Mouse (Mus musculus): ENCODE results near the gene Klf2.
A peak's percentile ranks its signal among the peaks of the same experiment; 100 is the strongest.

The Klf2 gene

GRCm38 (mm10) chr8:72362754-72363153 lies 43.9 kb downstream of the Klf2 start:
- no peaks in the 10 kb centered on the region for H3K27me3 ChIP-seq (ENCODE audit: control insufficient read depth, insufficient read depth, low read length, poor library complexity, severe bottlenecking)
- no peak for DNase-seq (ENCODE audit: low read depth, low spot score)
- peaks cover 2% of the 10 kb centered on the region; the same call in 1 of the 2 replicates for H3K36me3 ChIP-seq (ENCODE audit: control insufficient read depth, insufficient read depth, low read length, poor library complexity, severe bottlenecking)

- Histone ChIP-seq H3K36me3 (ENCODE audit: control insufficient read depth, insufficient read depth, low read length, poor library complexity, severe bottlenecking) (peaks cover 2% of the 10 kb centered on the region; the same call in 1 of the 2 replicates), H3K27me3 (ENCODE audit: control insufficient read depth, insufficient read depth, low read length, poor library complexity, severe bottlenecking) (no peaks in the 10 kb centered on the region)
- peak; percentile 43 for DNase-seq (ENCODE audit: low read depth, low spot score)
Measured at GRCm38 (mm10) chr8:72363457-72363856, 44.6 kb downstream of the Klf2 start.

- no peaks in the 10 kb centered on the region for H3K27me3 ChIP-seq (ENCODE audit: control insufficient read depth, insufficient read depth, low read length, poor library complexity, severe bottlenecking)
- peak; percentile 66 for DNase-seq (ENCODE audit: low read depth, low spot score)
- peaks cover 2% of the 10 kb centered on the region; the same call in 1 of the 2 replicates for H3K36me3 ChIP-seq (ENCODE audit: control insufficient read depth, insufficient read depth, low read length, poor library complexity, severe bottlenecking)
Measured at GRCm38 (mm10) chr8:72365016-72365415, 46.2 kb downstream of the Klf2 start.

GRCm38 (mm10) chr8:72365826-72366225 lies 47.0 kb downstream of the Klf2 start:
- peak; percentile 93 for DNase-seq (ENCODE audit: low read depth, low spot score)
- peaks cover 2% of the 10 kb centered on the region; the same call in 1 of the 2 replicates for H3K36me3 ChIP-seq (ENCODE audit: control insufficient read depth, insufficient read depth, low read length, poor library complexity, severe bottlenecking)
- H3K27me3 ChIP-seq (ENCODE audit: control insufficient read depth, insufficient read depth, low read length, poor library complexity, severe bottlenecking) = no peaks in the 10 kb centered on the region

GRCm38 (mm10) chr8:72366435-72366834 lies 47.6 kb downstream of the Klf2 start:
- Histone ChIP-seq H3K27me3 (ENCODE audit: control insufficient read depth, insufficient read depth, low read length, poor library complexity, severe bottlenecking) (no peaks in the 10 kb centered on the region), H3K36me3 (ENCODE audit: control insufficient read depth, insufficient read depth, low read length, poor library complexity, severe bottlenecking) (peaks cover 2% of the 10 kb centered on the region; the same call in 1 of the 2 replicates)
- DNase-seq (ENCODE audit: low read depth, low spot score) = no peak
